Mouse (Mus musculus) thymus, adult 2 months (tissue): Measurements from ENCODE around the gene Hist1h2bm. TPM values are rescaled to one million over a fixed set of nuclear protein-coding genes. Genes with fewer than 3 reads are reported as not detected.
A peak's percentile ranks its signal among the peaks of the same experiment; 100 is the strongest.
"Not testable (repeated sequence)": the region's sequence is repeated elsewhere in the genome, so short reads cannot be mapped to it uniquely, and the experiment has no call there.

ENCODE experiments used
- DNase-seq: peaks from one replicate; pipeline ENCODE4 v3.0.0; 2021
- H3K27ac ChIP-seq: fragments of 200-500 bp; 2 replicates; pipeline ENCODE4 v1.5.1; 2012; ENCODE audit warnings: low read length, control low read depth; ENCODE audit not compliant: control insufficient read depth, insufficient read depth
- H3K27me3 ChIP-seq: fragments of 200-500 bp; 2 replicates; pipeline ENCODE4 v1.6.1; 2012; ENCODE audit warnings: mild to moderate bottlenecking, low read length, moderate library complexity, mixed read lengths; ENCODE audit not compliant: control insufficient read depth, insufficient read depth
- H3K36me3 ChIP-seq: fragments of 200-500 bp; 2 replicates; pipeline ENCODE4 v1.6.1; 2012; ENCODE audit warnings: mild to moderate bottlenecking, low read length, moderate library complexity; ENCODE audit not compliant: control insufficient read depth, insufficient read depth
- H3K4me1 ChIP-seq: fragments of 200-500 bp; replicated peaks from 2 replicates; pipeline ENCODE4 v1.6.1; 2012; ENCODE audit warnings: low read length; ENCODE audit not compliant: control insufficient read depth, insufficient read depth
- H3K4me3 ChIP-seq: fragments of 200-500 bp; 2 replicates; pipeline ENCODE4 v1.5.1; 2012; ENCODE audit warnings: mild to moderate bottlenecking, low read length, control low read depth, moderate library complexity; ENCODE audit not compliant: control insufficient read depth, insufficient read depth
- CTCF ChIP-seq: fragments of 200-500 bp; IDR thresholded peaks from 2 replicates; pipeline ENCODE4 v1.5.1; 2012; ENCODE audit warnings: mild to moderate bottlenecking, control low read depth, low read length, moderate library complexity, borderline replicate concordance; ENCODE audit not compliant: control insufficient read depth, poor library complexity, insufficient read depth; ENCODE audit errors: extremely low read depth
- POLR2A ChIP-seq: fragments of 200-500 bp; IDR thresholded peaks from 2 replicates; pipeline ENCODE4 v1.6.1; 2012; ENCODE audit warnings: mild to moderate bottlenecking, low read length, control low read depth, moderate library complexity; ENCODE audit not compliant: control insufficient read depth, poor library complexity, insufficient read depth; ENCODE audit errors: extremely low read depth
- whole genome bisulfite sequencing: fragments of 180-500 bp; shearing (Covaris S2); methylation state at CpG from one replicate; pipeline ENCODE4 v1.1.7; 2018; 5-methylcytosine and 5-hydroxymethylcytosine counted together
- polyA plus RNA-seq: library from polyadenylated mRNA; depleted of rRNA; stranded (reverse); fragments of >200 nt; gene quantifications from 2 replicates; pipeline ENCODE4 v1.2.3, GENCODE M21; 2012

The Hist1h2bm gene
- polyA plus RNA-seq, 1 experiment = 76.1 TPM

GRCm38 (mm10) chr13:21711698-21712097, 10.1 kb upstream of the Hist1h2bm start:
- no peak for DNase-seq
- Histone ChIP-seq H3K36me3 (no peaks in the 10 kb centered on the region), H3K27me3 (no peaks in the 10 kb centered on the region), H3K27ac (no peak overlapping the region), H3K4me1 (peaks cover 2% of the 10 kb centered on the region), H3K4me3 (no peak overlapping the region)
- WGBS = 53% methylated on average over 4 of the region's 4 CpGs
- TF ChIP-seq POLR2A = no peak

GRCm38 (mm10) chr13:21714725-21715124, 7.1 kb upstream of the Hist1h2bm start:
- H3K4me3 ChIP-seq = no peak overlapping the region; the same call in 1 of the 2 replicates
- peak overlapping the region; percentile 72 for H3K27ac ChIP-seq
- H3K4me1 ChIP-seq = peaks cover 2% of the 10 kb centered on the region
- TF ChIP-seq POLR2A = no peak
- no peak for TF ChIP-seq CTCF
- 0% methylated on average over 7 of the region's 7 CpGs for WGBS
- no peaks in the 10 kb centered on the region for H3K36me3 ChIP-seq
- no peaks in the 10 kb centered on the region for H3K27me3 ChIP-seq
- DNase-seq = peak; percentile 76

GRCm38 (mm10) chr13:21715131-21715863, 6.5 kb upstream of the Hist1h2bm start:
- under 1% methylated on average over 22 of the region's 22 CpGs for WGBS
- no peaks in the 10 kb centered on the region for H3K36me3 ChIP-seq
- no peaks in the 10 kb centered on the region for H3K27me3 ChIP-seq
- no peak for DNase-seq
- H3K27ac ChIP-seq = peak overlapping the region; percentile 72
- peak overlapping the region; percentile 35 for H3K4me3 ChIP-seq
- H3K4me1 ChIP-seq = peaks cover 2% of the 10 kb centered on the region
- TF ChIP-seq CTCF = no peak
- TF ChIP-seq POLR2A = no peak

- peak; percentile 85 for DNase-seq
- TF ChIP-seq POLR2A = peak; percentile 58; the same call in 1 of the 2 replicates
- not testable (repeated sequence) for H3K36me3 ChIP-seq, H3K4me1 ChIP-seq, H3K27me3 ChIP-seq
- Histone ChIP-seq H3K27ac (peak within 1 kb of the TSS; percentile 93), H3K4me3 (peak within 1 kb of the TSS; percentile 49)
- WGBS = 0% methylated on average over 34 of the region's 50 CpGs
Measured at GRCm38 (mm10) chr13:21715864-21716539, 5.8 kb upstream of the Hist1h2bm start, which contains the start of the genes Hist1h2bl and Hist1h2ai. TSS of gene Hist1h2bl (minus strand) at chr13:21716143. TSS of gene Hist1h2ai (plus strand) at chr13:21716422.

GRCm38 (mm10) chr13:21716540-21717391, 5.1 kb upstream of the Hist1h2bm start:
- DNase-seq = not testable (repeated sequence)

GRCm38 (mm10) chr13:21717397-21718357, 4.2 kb upstream of the Hist1h2bm start, which contains the start of gene Hist1h3h:
TSS of gene Hist1h3h (plus strand) at chr13:21717659.
- WGBS = 5% methylated on average over 25 of the region's 56 CpGs
- peak; percentile 87 for DNase-seq
- not testable (repeated sequence) for H3K27me3 ChIP-seq, H3K4me1 ChIP-seq, H3K36me3 ChIP-seq
- Histone ChIP-seq H3K27ac (peak within 1 kb of the TSS; percentile 90), H3K4me3 (peak within 1 kb of the TSS; percentile 61)

More at GRCm38 (mm10) chr13:21716540-21717391, 5.1 kb upstream of the Hist1h2bm start:
- peak overlapping the region; percentile 49 for H3K4me3 ChIP-seq
- not testable (repeated sequence) for H3K27me3 ChIP-seq, H3K4me1 ChIP-seq, H3K36me3 ChIP-seq
- TF ChIP-seq POLR2A = 0 out of 2 replicates have a peak, but pooled peaks have one; percentile 30
- under 1% methylated on average over 12 of the region's 38 CpGs for WGBS
- H3K27ac ChIP-seq = peak overlapping the region; percentile 90
